In the genomic region with DNA sequence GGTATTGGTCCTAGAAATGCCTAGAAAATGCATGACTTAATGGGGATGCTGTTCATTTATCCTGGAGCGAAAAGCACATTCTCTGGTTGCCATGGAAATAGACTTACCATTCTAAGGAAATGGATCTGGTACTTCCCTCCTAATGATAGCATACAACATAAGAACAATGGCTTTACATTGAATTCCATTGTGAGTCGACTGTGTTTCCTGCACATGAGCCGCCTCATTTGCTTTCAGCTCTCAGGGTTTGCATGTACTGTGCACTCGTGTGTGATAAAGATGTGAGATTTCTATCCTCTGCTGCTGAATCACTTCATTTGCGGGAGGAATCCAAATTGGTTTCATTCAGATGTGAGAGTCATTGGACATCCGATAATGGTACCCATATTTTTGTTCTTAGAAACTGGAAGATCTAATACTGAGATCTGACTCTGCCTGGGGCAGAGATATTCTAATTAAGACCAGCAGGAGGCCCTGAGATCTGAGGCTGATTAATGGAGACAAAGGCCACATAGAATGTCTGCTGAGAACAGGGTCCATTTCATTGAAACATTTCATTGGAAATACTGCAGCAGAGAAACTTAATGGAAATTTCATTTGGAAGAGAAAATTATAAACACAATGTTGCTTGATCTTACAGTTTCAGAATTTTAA, we compare ENCODE assay signal across 14 mouse cellular contexts.
A peak's percentile ranks its signal among the peaks of the same experiment; 100 is the strongest.
DNase-seq lines count a peak whose midpoint lies in the region; ATAC-seq and TF ChIP-seq lines count a peak whose summit lies in the region.
"Had no signal": no experiment of that assay in that cellular context is flagged by ENCODE, and none has a peak within 500 bp of the region (broad histone marks: within the 10 kb centered on the region; RNA-seq: fewer than 3 reads in every experiment).

No protein-coding gene starts in this region.

- H3K9me3 ChIP-seq in forebrain, embryonic 14.5 days (replicated peaks; ENCODE audit: control insufficient read depth, low read length), result 0 out of 2 replicates have a peak, but pooled peaks cover 4% of the 10 kb centered on the region
- no peaks in the 10 kb centered on the region for H3K9me3 ChIP-seq in midbrain, embryonic 12.5 days
- no peaks in the 10 kb centered on the region for H3K9me3 ChIP-seq in stomach, postnatal 0 days (ENCODE audit: control insufficient read depth, low read length)
- H3K9me3 ChIP-seq in kidney, embryonic 14.5 days (ENCODE audit: control insufficient read depth, low read length), result 0 out of 2 replicates have a peak, but pooled peaks cover 3% of the 10 kb centered on the region
- H3K9me3 ChIP-seq: limb, embryonic 13.5 days had no signal

- H3K27me3 ChIP-seq in forebrain, embryonic 14.5 days (replicated peaks; ENCODE audit: control insufficient read depth, insufficient read depth, low read length), result no peaks in the 10 kb centered on the region
- H3K27me3 ChIP-seq in midbrain, embryonic 12.5 days, result peaks cover 4% of the 10 kb centered on the region; the same call in 1 of the 2 replicates
- H3K27me3 ChIP-seq in stomach, postnatal 0 days (ENCODE audit: control insufficient read depth, insufficient read depth, low read length), result no peaks in the 10 kb centered on the region
- no peaks in the 10 kb centered on the region for H3K27me3 ChIP-seq in kidney, embryonic 14.5 days (ENCODE audit: control insufficient read depth, insufficient read depth, low read length)
- H3K27me3 ChIP-seq: limb, embryonic 13.5 days had no signal

- no peak for TF ChIP-seq EP300 in stomach, postnatal 0 days (optimal IDR thresholded peaks at IDR 0.05)

- peak; percentile 93 for ATAC-seq in forebrain, embryonic 14.5 days
- peak; percentile 91 for ATAC-seq in midbrain, embryonic 12.5 days (ENCODE audit: low FRiP score, low read depth)
- no peak for ATAC-seq in stomach, postnatal 0 days (ENCODE audit: low FRiP score, low TSS enrichment)
- ATAC-seq in kidney, embryonic 14.5 days (ENCODE audit: low FRiP score, low TSS enrichment), result no peak

- H3K9ac ChIP-seq in forebrain, embryonic 14.5 days (ENCODE audit: low read length), result no peak overlapping the region
- H3K9ac ChIP-seq in midbrain, embryonic 12.5 days (replicated peaks), result no peak overlapping the region
- no peak overlapping the region for H3K9ac ChIP-seq in stomach, postnatal 0 days (ENCODE audit: low read length)
- no peak overlapping the region for H3K9ac ChIP-seq in kidney, embryonic 14.5 days (ENCODE audit: low read depth, low read length)
- H3K9ac ChIP-seq: limb, embryonic 13.5 days; lung, embryonic 14.5 days had no signal

- no peak overlapping the region for H3K27ac ChIP-seq in layer of hippocampus, adult 2 months
- H3K27ac ChIP-seq in forebrain, embryonic 14.5 days (ENCODE audit: low read depth, low read length), result peak overlapping the region; percentile 79
- H3K27ac ChIP-seq in midbrain, embryonic 12.5 days (replicated peaks), result peak overlapping the region; percentile 61
- no peak overlapping the region for H3K27ac ChIP-seq in stomach, postnatal 0 days (replicated peaks)
- H3K27ac ChIP-seq in kidney, embryonic 14.5 days (ENCODE audit: low read depth, low read length), result no peak overlapping the region
- H3K27ac ChIP-seq: limb, embryonic 13.5 days had no signal

- H3K4me3 ChIP-seq in layer of hippocampus, adult 2 months, result no peak overlapping the region
- no peak overlapping the region for H3K4me3 ChIP-seq in forebrain, embryonic 14.5 days (ENCODE audit: low read depth, low read length)
- no peak overlapping the region for H3K4me3 ChIP-seq in midbrain, embryonic 12.5 days
- H3K4me3 ChIP-seq in stomach, postnatal 0 days (ENCODE audit: low read depth, low read length), result no peak overlapping the region
- no peak overlapping the region for H3K4me3 ChIP-seq in kidney, embryonic 14.5 days (ENCODE audit: low read length)
- H3K4me3 ChIP-seq: limb, embryonic 13.5 days had no signal

- peaks cover 12% of the 10 kb centered on the region for H3K4me1 ChIP-seq in forebrain, embryonic 14.5 days (ENCODE audit: control insufficient read depth, insufficient read depth, low read length)
- peaks cover 21% of the 10 kb centered on the region for H3K4me1 ChIP-seq in midbrain, embryonic 12.5 days
- H3K4me1 ChIP-seq in stomach, postnatal 0 days (replicated peaks; ENCODE audit: control insufficient read depth, insufficient read depth), result no peaks in the 10 kb centered on the region
- no peaks in the 10 kb centered on the region for H3K4me1 ChIP-seq in kidney, embryonic 14.5 days (ENCODE audit: control insufficient read depth, insufficient read depth, low read length)
- H3K4me1 ChIP-seq: limb, embryonic 13.5 days had no signal

- H3K4me2 ChIP-seq in forebrain, embryonic 14.5 days (ENCODE audit: low read length), result peak overlapping the region; percentile 6; the same call in 1 of the 2 replicates
- H3K4me2 ChIP-seq in midbrain, embryonic 12.5 days (replicated peaks), result no peak overlapping the region
- no peak overlapping the region for H3K4me2 ChIP-seq in stomach, postnatal 0 days (replicated peaks; ENCODE audit: low read depth)
- no peak overlapping the region for H3K4me2 ChIP-seq in kidney, embryonic 14.5 days (replicated peaks; ENCODE audit: low read depth, low read length)
- H3K4me2 ChIP-seq: limb, embryonic 13.5 days; lung, embryonic 14.5 days had no signal

- H3K36me3 ChIP-seq in forebrain, embryonic 14.5 days (ENCODE audit: control insufficient read depth, insufficient read depth, low read length), result no peaks in the 10 kb centered on the region
- H3K36me3 ChIP-seq in midbrain, embryonic 12.5 days, result no peaks in the 10 kb centered on the region
- H3K36me3 ChIP-seq in stomach, postnatal 0 days (ENCODE audit: control insufficient read depth, insufficient read depth, low read length), result no peaks in the 10 kb centered on the region
- H3K36me3 ChIP-seq in kidney, embryonic 14.5 days (ENCODE audit: control insufficient read depth, insufficient read depth, low read length), result no peaks in the 10 kb centered on the region
- H3K36me3 ChIP-seq: limb, embryonic 13.5 days had no signal

- 2% methylated on average over 6 of the region's 6 CpGs for WGBS in forebrain, embryonic 14.5 days
- 15% methylated on average over 6 of the region's 6 CpGs for WGBS in midbrain, embryonic 12.5 days
- WGBS in stomach, postnatal 0 days, result 84% methylated on average over 6 of the region's 6 CpGs
- WGBS in kidney, embryonic 14.5 days, result 75% methylated on average over 6 of the region's 6 CpGs

- TF ChIP-seq CTCF in layer of hippocampus, adult 2 months (conservative IDR thresholded peaks at IDR 0.05), result peak; percentile 42
- TF ChIP-seq CTCF in stomach, postnatal 0 days (IDR thresholded peaks at IDR 0.05; ENCODE audit: low read depth), result 0 out of 2 replicates have a peak, but pooled peaks have one; percentile 11

- no peak for DNase-seq in layer of hippocampus, adult 2 months (ENCODE audit: low spot score in 2 of 2)
- DNase-seq in layer of hippocampus, adult 8-10 months (ENCODE audit: low spot score in 2 of 2), result no peak
- peak; percentile 91 for DNase-seq in forebrain, embryonic 14.5 days (ENCODE audit: low spot score)
- no peak for DNase-seq in stomach, postnatal 0 days (ENCODE audit: low spot score)
- no peak for DNase-seq in right cerebral cortex, postnatal 14 days
- no peak for DNase-seq in spleen, adult 12 weeks (ENCODE audit: low spot score)
- DNase-seq: cerebellum, adult 11-12 months; gastrocnemius, postnatal 14 days; kidney, adult 2 months; lung, embryonic 14.5 days; right cerebral cortex, adult 18-20 months had no signal

Comparison
In these comparisons a context has a peak if more than half of its experiments do, and no peak if none do; other contexts are left out.
1. H3K27ac ChIP-seq: peak in forebrain, embryonic 14.5 days (single experiment) and midbrain, embryonic 12.5 days (single experiment); none in layer of hippocampus, adult 2 months (single experiment), stomach, postnatal 0 days (single experiment) and kidney, embryonic 14.5 days (single experiment).
2. ATAC-seq: peak in forebrain, embryonic 14.5 days (single experiment) and midbrain, embryonic 12.5 days (single experiment); none in stomach, postnatal 0 days (single experiment) and kidney, embryonic 14.5 days (single experiment).